Mouse (Mus musculus): ENCODE results near the gene 4833420G17Rik. TPM values are rescaled to one million over a fixed set of nuclear protein-coding genes. Genes with fewer than 3 reads are reported as not detected.

4833420G17Rik gene
- polyA plus RNA-seq, 1 experiment = 79.3 TPM

GRCm38 (mm10) chr13:119434359-119434758, 28.2 kb upstream of the 4833420G17Rik start:
- H3K27me3 ChIP-seq (ENCODE audit: control insufficient read depth, insufficient read depth, low read length, poor library complexity, severe bottlenecking) = no peaks in the 10 kb centered on the region
- H3K36me3 ChIP-seq (ENCODE audit: control insufficient read depth, insufficient read depth, low read length, poor library complexity, severe bottlenecking) = peaks cover 22% of the 10 kb centered on the region
- TF ChIP-seq POLR2A (IDR thresholded peaks at IDR 0.05; ENCODE audit: insufficient read depth, low read length) = no peak
- no peak for TF ChIP-seq CTCF (IDR thresholded peaks at IDR 0.05; ENCODE audit: low read depth, low read length)
- no peak for TF ChIP-seq EP300 (IDR thresholded peaks at IDR 0.05; ENCODE audit: insufficient read depth, low read depth, low read length)
- H3K27ac ChIP-seq (ENCODE audit: insufficient read depth, low read length) = no peak overlapping the region
- no peak overlapping the region for H3K4me3 ChIP-seq (ENCODE audit: low read depth, low read length)
- no peaks in the 10 kb centered on the region for H3K4me1 ChIP-seq (ENCODE audit: control insufficient read depth, insufficient read depth, low read length)
- H3K9me3 ChIP-seq (replicated peaks; ENCODE audit: control insufficient read depth, insufficient read depth, low read length, poor library complexity, severe bottlenecking) = no peaks in the 10 kb centered on the region
- no peak overlapping the region for H3K9ac ChIP-seq (ENCODE audit: low read depth, poor library complexity, severe bottlenecking)

GRCm38 (mm10) chr13:119442244-119442643, 20.3 kb upstream of the 4833420G17Rik start:
- no peak overlapping the region for H3K9ac ChIP-seq (ENCODE audit: low read depth, poor library complexity, severe bottlenecking)
- H3K27me3 ChIP-seq (ENCODE audit: control insufficient read depth, insufficient read depth, low read length, poor library complexity, severe bottlenecking) = no peaks in the 10 kb centered on the region
- H3K9me3 ChIP-seq (replicated peaks; ENCODE audit: control insufficient read depth, insufficient read depth, low read length, poor library complexity, severe bottlenecking) = no peaks in the 10 kb centered on the region
- H3K4me1 ChIP-seq (ENCODE audit: control insufficient read depth, insufficient read depth, low read length) = no peaks in the 10 kb centered on the region
- no peak overlapping the region for H3K27ac ChIP-seq (ENCODE audit: insufficient read depth, low read length)
- H3K4me3 ChIP-seq (ENCODE audit: low read depth, low read length) = no peak overlapping the region
- TF ChIP-seq CTCF (IDR thresholded peaks at IDR 0.05; ENCODE audit: low read depth, low read length) (no peak), POLR2A (IDR thresholded peaks at IDR 0.05; ENCODE audit: insufficient read depth, low read length) (no peak), EP300 (IDR thresholded peaks at IDR 0.05; ENCODE audit: insufficient read depth, low read depth, low read length) (no peak)
- H3K36me3 ChIP-seq (ENCODE audit: control insufficient read depth, insufficient read depth, low read length, poor library complexity, severe bottlenecking) = peaks cover 31% of the 10 kb centered on the region

DNA sequence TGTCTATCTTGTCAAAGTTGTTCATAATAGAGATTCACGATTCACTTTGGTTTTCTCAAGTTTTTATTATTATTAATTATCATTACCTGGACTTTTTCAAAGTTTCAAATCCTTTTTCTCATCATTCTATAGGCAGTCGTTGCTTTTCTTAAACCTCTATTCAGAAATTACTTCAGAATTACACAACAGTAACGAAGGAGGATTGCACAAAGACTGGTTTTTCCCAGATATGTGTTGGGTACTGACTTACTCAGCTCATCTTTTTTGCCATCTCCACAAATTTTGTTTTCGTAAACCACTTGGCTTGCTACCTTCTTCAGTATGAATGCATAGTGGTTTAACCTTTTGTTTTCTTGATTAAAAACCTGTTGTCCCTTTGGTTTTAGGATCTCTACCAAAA, 9.0 kb upstream of the 4833420G17Rik start:
- peaks cover 10% of the 10 kb centered on the region; the same call in 1 of the 2 replicates for H3K9me3 ChIP-seq (replicated peaks; ENCODE audit: control insufficient read depth, insufficient read depth, low read length, poor library complexity, severe bottlenecking)
- peaks cover 26% of the 10 kb centered on the region for H3K36me3 ChIP-seq (ENCODE audit: control insufficient read depth, insufficient read depth, low read length, poor library complexity, severe bottlenecking)
- no peak overlapping the region for H3K4me3 ChIP-seq (ENCODE audit: low read depth, low read length)
- no peak for TF ChIP-seq EP300 (IDR thresholded peaks at IDR 0.05; ENCODE audit: insufficient read depth, low read depth, low read length)
- no peak for TF ChIP-seq POLR2A (IDR thresholded peaks at IDR 0.05; ENCODE audit: insufficient read depth, low read length)
- no peak for TF ChIP-seq CTCF (IDR thresholded peaks at IDR 0.05; ENCODE audit: low read depth, low read length)
- H3K4me1 ChIP-seq (ENCODE audit: control insufficient read depth, insufficient read depth, low read length) = no peaks in the 10 kb centered on the region
- H3K27ac ChIP-seq (ENCODE audit: insufficient read depth, low read length) = no peak overlapping the region
- no peak overlapping the region for H3K9ac ChIP-seq (ENCODE audit: low read depth, poor library complexity, severe bottlenecking)
- no peaks in the 10 kb centered on the region for H3K27me3 ChIP-seq (ENCODE audit: control insufficient read depth, insufficient read depth, low read length, poor library complexity, severe bottlenecking)

DNA sequence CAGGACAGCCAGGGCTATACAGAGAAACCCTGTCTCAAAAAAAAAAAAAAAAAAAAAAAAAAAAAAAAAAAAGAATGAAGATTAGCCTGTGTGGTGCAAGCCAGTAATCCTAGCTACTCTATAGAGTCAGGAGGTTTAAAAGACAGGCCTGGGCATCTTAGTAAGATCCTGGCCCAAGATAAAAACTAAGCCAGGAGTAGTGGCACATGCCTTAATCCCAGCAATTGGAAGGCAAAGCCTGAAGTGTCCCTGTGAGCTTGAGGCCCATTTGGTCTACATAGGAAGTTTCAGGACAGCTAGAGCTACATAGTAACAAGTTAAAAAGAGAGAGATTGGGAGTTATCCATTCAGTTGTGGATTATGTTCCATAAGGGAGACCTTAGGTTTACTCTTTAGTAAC, 7.5 kb upstream of the 4833420G17Rik start:
- no peaks in the 10 kb centered on the region for H3K4me1 ChIP-seq (ENCODE audit: control insufficient read depth, insufficient read depth, low read length)
- H3K9me3 ChIP-seq (replicated peaks; ENCODE audit: control insufficient read depth, insufficient read depth, low read length, poor library complexity, severe bottlenecking) = peaks cover 9% of the 10 kb centered on the region; the same call in 1 of the 2 replicates
- no peaks in the 10 kb centered on the region for H3K27me3 ChIP-seq (ENCODE audit: control insufficient read depth, insufficient read depth, low read length, poor library complexity, severe bottlenecking)
- no peak overlapping the region for H3K9ac ChIP-seq (ENCODE audit: low read depth, poor library complexity, severe bottlenecking)
- H3K36me3 ChIP-seq (ENCODE audit: control insufficient read depth, insufficient read depth, low read length, poor library complexity, severe bottlenecking) = peaks cover 24% of the 10 kb centered on the region
- TF ChIP-seq POLR2A (IDR thresholded peaks at IDR 0.05; ENCODE audit: insufficient read depth, low read length) (no peak), CTCF (IDR thresholded peaks at IDR 0.05; ENCODE audit: low read depth, low read length) (no peak), EP300 (IDR thresholded peaks at IDR 0.05; ENCODE audit: insufficient read depth, low read depth, low read length) (no peak)
- H3K4me3 ChIP-seq (ENCODE audit: low read depth, low read length) = no peak overlapping the region
- H3K27ac ChIP-seq (ENCODE audit: insufficient read depth, low read length) = no peak overlapping the region

GRCm38 (mm10) chr13:119456342-119456741, 6.2 kb upstream of the 4833420G17Rik start:
- H3K36me3 ChIP-seq (ENCODE audit: control insufficient read depth, insufficient read depth, low read length, poor library complexity, severe bottlenecking) = peaks cover 15% of the 10 kb centered on the region

GRCm38 (mm10) chr13:119461900-119462595, 520 bp upstream of the 4833420G17Rik start:
- H3K9ac ChIP-seq (ENCODE audit: low read depth, poor library complexity, severe bottlenecking) = peak overlapping the region; percentile 82
- peak overlapping the region; percentile 87 for H3K4me3 ChIP-seq (ENCODE audit: low read depth, low read length)
- peaks cover 14% of the 10 kb centered on the region for H3K36me3 ChIP-seq (ENCODE audit: control insufficient read depth, insufficient read depth, low read length, poor library complexity, severe bottlenecking)
- H3K27me3 ChIP-seq (ENCODE audit: control insufficient read depth, insufficient read depth, low read length, poor library complexity, severe bottlenecking) = no peaks in the 10 kb centered on the region
- TF ChIP-seq POLR2A (IDR thresholded peaks at IDR 0.05; ENCODE audit: insufficient read depth, low read length) (no peak), EP300 (IDR thresholded peaks at IDR 0.05; ENCODE audit: insufficient read depth, low read depth, low read length) (no peak), CTCF (IDR thresholded peaks at IDR 0.05; ENCODE audit: low read depth, low read length) (no peak)
- H3K27ac ChIP-seq (ENCODE audit: insufficient read depth, low read length) = peak overlapping the region; percentile 38
- no peaks in the 10 kb centered on the region for H3K4me1 ChIP-seq (ENCODE audit: control insufficient read depth, insufficient read depth, low read length)
- no peaks in the 10 kb centered on the region for H3K9me3 ChIP-seq (replicated peaks; ENCODE audit: control insufficient read depth, insufficient read depth, low read length, poor library complexity, severe bottlenecking)

More at GRCm38 (mm10) chr13:119456342-119456741, 6.2 kb upstream of the 4833420G17Rik start:
- no peaks in the 10 kb centered on the region for H3K9me3 ChIP-seq (replicated peaks; ENCODE audit: control insufficient read depth, insufficient read depth, low read length, poor library complexity, severe bottlenecking)
- no peak overlapping the region for H3K9ac ChIP-seq (ENCODE audit: low read depth, poor library complexity, severe bottlenecking)
- H3K4me3 ChIP-seq (ENCODE audit: low read depth, low read length) = no peak overlapping the region
- no peaks in the 10 kb centered on the region for H3K4me1 ChIP-seq (ENCODE audit: control insufficient read depth, insufficient read depth, low read length)
- H3K27ac ChIP-seq (ENCODE audit: insufficient read depth, low read length) = no peak overlapping the region
- H3K27me3 ChIP-seq (ENCODE audit: control insufficient read depth, insufficient read depth, low read length, poor library complexity, severe bottlenecking) = no peaks in the 10 kb centered on the region
- TF ChIP-seq EP300 (IDR thresholded peaks at IDR 0.05; ENCODE audit: insufficient read depth, low read depth, low read length) (no peak), POLR2A (IDR thresholded peaks at IDR 0.05; ENCODE audit: insufficient read depth, low read length) (no peak), CTCF (IDR thresholded peaks at IDR 0.05; ENCODE audit: low read depth, low read length) (no peak)
